Comparison of ENCODE assay signal across 12 mouse cellular contexts in genomic region chr3:85368354-85369120, GRCm38 (mm10).
DNase-seq lines count a peak whose midpoint lies in the region; ATAC-seq and TF ChIP-seq lines count a peak whose summit lies in the region.
"Had no signal": no experiment of that assay in that cellular context is flagged by ENCODE, and none has a peak within 500 bp of the region (broad histone marks: within the 10 kb centered on the region; RNA-seq: fewer than 3 reads in every experiment).

No protein-coding gene starts in this region.

- H3K9me3 ChIP-seq in embryonic facial prominence, embryonic 15.5 days (replicated peaks) = no peaks in the 10 kb centered on the region
- H3K9me3 ChIP-seq in embryonic facial prominence, embryonic 10.5 days = no peaks in the 10 kb centered on the region
- H3K9me3 ChIP-seq in lung, embryonic 14.5 days (ENCODE audit: low read depth, low read length) = no peaks in the 10 kb centered on the region
- H3K9me3 ChIP-seq: forebrain, embryonic 13.5 days; limb, embryonic 12.5 days; neural tube, embryonic 12.5 days had no signal

- H3K27me3 ChIP-seq in embryonic facial prominence, embryonic 15.5 days = no peaks in the 10 kb centered on the region
- H3K27me3 ChIP-seq in embryonic facial prominence, embryonic 10.5 days (replicated peaks; ENCODE audit: low read depth, poor library complexity, severe bottlenecking) = no peaks in the 10 kb centered on the region
- H3K27me3 ChIP-seq in lung, embryonic 14.5 days (ENCODE audit: insufficient read depth, low read length) = no peaks in the 10 kb centered on the region
- H3K27me3 ChIP-seq: forebrain, embryonic 13.5 days; limb, embryonic 12.5 days; neural tube, embryonic 12.5 days had no signal

- no peak for TF ChIP-seq CTCF in lung, embryonic 14.5 days (IDR thresholded peaks at IDR 0.05; ENCODE audit: low read depth)

- no peak overlapping the region for H3K4me3 ChIP-seq in embryonic facial prominence, embryonic 15.5 days (replicated peaks)
- H3K4me3 ChIP-seq in embryonic facial prominence, embryonic 10.5 days = no peak overlapping the region
- H3K4me3 ChIP-seq in lung, embryonic 14.5 days (ENCODE audit: low read depth, low read length) = no peak overlapping the region
- H3K4me3 ChIP-seq: forebrain, embryonic 13.5 days; limb, embryonic 12.5 days; neural tube, embryonic 12.5 days had no signal

- H3K4me1 ChIP-seq in embryonic facial prominence, embryonic 15.5 days = 0 out of 2 replicates have a peak, but pooled peaks cover 3% of the 10 kb centered on the region
- peaks cover 14% of the 10 kb centered on the region; the same call in 1 of the 2 replicates for H3K4me1 ChIP-seq in embryonic facial prominence, embryonic 10.5 days
- no peaks in the 10 kb centered on the region for H3K4me1 ChIP-seq in lung, embryonic 14.5 days (ENCODE audit: insufficient read depth)
- H3K4me1 ChIP-seq: forebrain, embryonic 13.5 days; neural tube, embryonic 12.5 days had no signal

- H3K4me2 ChIP-seq in embryonic facial prominence, embryonic 15.5 days (replicated peaks) = no peak overlapping the region
- H3K4me2 ChIP-seq in lung, embryonic 14.5 days = no peak overlapping the region
- H3K4me2 ChIP-seq: forebrain, embryonic 13.5 days; limb, embryonic 12.5 days; neural tube, embryonic 12.5 days had no signal

- peak overlapping the region; percentile 34; the same call in 1 of the 2 replicates for H3K27ac ChIP-seq in embryonic facial prominence, embryonic 15.5 days (replicated peaks)
- no peak overlapping the region for H3K27ac ChIP-seq in embryonic facial prominence, embryonic 10.5 days (replicated peaks)
- no peak overlapping the region for H3K27ac ChIP-seq in lung, embryonic 14.5 days (ENCODE audit: low read depth)
- H3K27ac ChIP-seq: forebrain, embryonic 13.5 days; limb, embryonic 12.5 days; neural tube, embryonic 12.5 days had no signal

- no peaks in the 10 kb centered on the region for H3K36me3 ChIP-seq in embryonic facial prominence, embryonic 15.5 days
- no peaks in the 10 kb centered on the region for H3K36me3 ChIP-seq in embryonic facial prominence, embryonic 10.5 days (replicated peaks)
- no peaks in the 10 kb centered on the region for H3K36me3 ChIP-seq in lung, embryonic 14.5 days (ENCODE audit: insufficient read depth)
- H3K36me3 ChIP-seq: limb, embryonic 12.5 days; neural tube, embryonic 12.5 days had no signal

- no peak for DNase-seq in embryonic facial prominence, embryonic 10.5 days (ENCODE audit: low spot score)
- peak; percentile 50 for DNase-seq in lung, embryonic 14.5 days
- no peak for DNase-seq in lung, postnatal 14 days
- DNase-seq in layer of hippocampus, adult 9-10 months (ENCODE audit: low spot score) = peak; percentile 59
- peak; percentile 31 for DNase-seq in right cerebral cortex, postnatal 14 days
- no peak for DNase-seq in kidney, adult 11 months
- no peak for DNase-seq in spleen, adult 18-20 months
- DNase-seq: B cell, adult 2 months had no signal

- ATAC-seq in embryonic facial prominence, embryonic 15.5 days (ENCODE audit: insufficient number of reproducible peaks, low FRiP score, low TSS enrichment, low read depth) = no peak
- ATAC-seq in lung, embryonic 14.5 days (ENCODE audit: insufficient read depth) = 0 out of 2 replicates have a peak, but pooled peaks have one; percentile 24
- ATAC-seq: forebrain, embryonic 13.5 days had no signal

- no peak overlapping the region for H3K9ac ChIP-seq in embryonic facial prominence, embryonic 15.5 days
- H3K9ac ChIP-seq in lung, embryonic 14.5 days = no peak overlapping the region
- H3K9ac ChIP-seq: forebrain, embryonic 13.5 days; limb, embryonic 12.5 days; neural tube, embryonic 12.5 days had no signal

- WGBS in embryonic facial prominence, embryonic 15.5 days = 60% methylated on average over 16 of the region's 16 CpGs
- WGBS in embryonic facial prominence, embryonic 10.5 days = 85% methylated on average over 16 of the region's 16 CpGs
- 50% methylated on average over 16 of the region's 16 CpGs for WGBS in lung, embryonic 14.5 days

Comparison
In these comparisons a context has a peak if more than half of its experiments do, and no peak if none do; other contexts are left out.
1. DNase-seq: peak in lung, embryonic 14.5 days (single experiment), layer of hippocampus, adult 9-10 months (single experiment) and right cerebral cortex, postnatal 14 days (single experiment); none in embryonic facial prominence, embryonic 10.5 days (single experiment), lung, postnatal 14 days (single experiment), kidney, adult 11 months (single experiment) and spleen, adult 18-20 months (0 of 2).